Mouse (Mus musculus) fat pad, adult 2 months (tissue): ENCODE results near the gene Ube2o.

Experiments used
- DNase-seq: peaks from one replicate; pipeline ENCODE4 v3.0.0-alpha.2; 2011; ENCODE audit warnings: low read depth, low spot score; ENCODE audit errors: extremely low read depth

Ube2o gene

GRCm38 (mm10) chr11:116490232-116491107 lies 90.8 kb downstream of the Ube2o start:
- no peak for DNase-seq

GRCm38 (mm10) chr11:116489771-116490231 lies 91.4 kb downstream of the Ube2o start:
- DNase-seq, result no peak

- DNase-seq, result no peak
Measured at GRCm38 (mm10) chr11:116488693-116489375, 92.4 kb downstream of the Ube2o start.

- DNase-seq, result no peak
Measured at GRCm38 (mm10) chr11:116488207-116488606, 93.0 kb downstream of the Ube2o start.
